Mouse (Mus musculus): ENCODE data around the gene Ccdc158. TPM values are rescaled to one million over a fixed set of nuclear protein-coding genes. Genes with fewer than 3 reads are reported as not detected.

Gene Ccdc158
- polyA plus RNA-seq, 1 experiment from 2014 or later: 1.1 TPM

GRCm38 (mm10) chr5:92612756-92613155 is 62.3 kb downstream of the Ccdc158 start:
- no peak overlapping the region for H3K4me2 ChIP-seq (ENCODE audit: low read length)
- H3K4me3 ChIP-seq (replicated peaks; ENCODE audit: low read depth, low read length): no peak overlapping the region
- DNase-seq (ENCODE audit: low spot score) (no peak), ATAC-seq (replicated peaks; ENCODE audit: low FRiP score, low read depth) (peak; percentile 78; the same call in 1 of the 2 replicates)
- no peaks in the 10 kb centered on the region for H3K27me3 ChIP-seq (ENCODE audit: insufficient read depth, low read length)
- H3K36me3 ChIP-seq (ENCODE audit: insufficient read depth, low read length): no peaks in the 10 kb centered on the region
- TF ChIP-seq CTCF (IDR thresholded peaks at IDR 0.05; ENCODE audit: low read depth): no peak
- no peak overlapping the region for H3K9ac ChIP-seq (ENCODE audit: low read depth, low read length)
- no peaks in the 10 kb centered on the region for H3K4me1 ChIP-seq (replicated peaks; ENCODE audit: insufficient read depth, low read length)
- WGBS: 78% methylated on average over 4 of the region's 4 CpGs
- no peaks in the 10 kb centered on the region for H3K9me3 ChIP-seq (replicated peaks; ENCODE audit: low read length)
- no peak overlapping the region for H3K27ac ChIP-seq

DNA sequence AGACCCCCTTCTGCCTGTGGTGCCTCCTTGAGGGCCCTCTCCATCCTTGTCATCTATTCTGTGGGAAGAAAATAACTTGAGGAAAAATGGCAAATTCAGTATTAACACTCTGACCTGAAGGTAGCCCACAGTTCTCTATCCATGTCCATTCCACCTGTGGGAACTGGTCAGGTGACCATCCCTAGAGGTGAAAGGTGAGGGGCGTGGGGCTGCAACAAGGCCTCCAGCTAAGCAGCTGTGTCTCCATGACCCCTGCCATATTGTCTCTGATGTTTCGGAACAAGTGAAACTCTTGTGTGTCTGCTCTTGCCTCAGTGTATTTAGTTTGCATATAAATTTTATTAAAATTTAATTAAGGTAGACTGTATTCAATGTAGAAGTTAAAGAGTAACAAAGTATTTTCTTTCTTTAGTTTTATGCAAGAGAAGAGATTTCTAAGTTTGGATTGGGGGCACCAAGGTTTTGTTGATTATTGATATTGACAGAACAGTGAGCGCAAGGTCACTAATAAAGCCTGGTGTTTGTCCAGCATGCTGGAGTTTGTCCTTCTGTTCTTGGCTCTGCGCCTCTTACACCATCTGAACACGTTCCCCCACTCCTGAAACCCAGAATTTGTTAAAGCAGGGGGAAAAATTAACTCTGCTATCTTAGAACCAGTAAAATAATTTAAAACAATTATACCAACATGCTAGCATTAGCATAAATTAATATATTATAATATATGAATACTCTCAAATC is 67.4 kb downstream of the Ccdc158 start:
- DNase-seq (ENCODE audit: low spot score) (no peak), ATAC-seq (replicated peaks; ENCODE audit: low FRiP score, low read depth) (no peak)
- Histone ChIP-seq H3K27me3 (ENCODE audit: insufficient read depth, low read length) (no peaks in the 10 kb centered on the region), H3K9ac (ENCODE audit: low read depth, low read length) (no peak overlapping the region), H3K9me3 (replicated peaks; ENCODE audit: low read length) (no peaks in the 10 kb centered on the region), H3K4me1 (replicated peaks; ENCODE audit: insufficient read depth, low read length) (no peaks in the 10 kb centered on the region), H3K27ac (no peak overlapping the region), H3K4me2 (ENCODE audit: low read length) (no peak overlapping the region), H3K4me3 (replicated peaks; ENCODE audit: low read depth, low read length) (no peak overlapping the region), H3K36me3 (ENCODE audit: insufficient read depth, low read length) (no peaks in the 10 kb centered on the region)
- 86% methylated on average over 5 of the region's 5 CpGs for WGBS
- no peak for TF ChIP-seq CTCF (IDR thresholded peaks at IDR 0.05; ENCODE audit: low read depth)

DNA sequence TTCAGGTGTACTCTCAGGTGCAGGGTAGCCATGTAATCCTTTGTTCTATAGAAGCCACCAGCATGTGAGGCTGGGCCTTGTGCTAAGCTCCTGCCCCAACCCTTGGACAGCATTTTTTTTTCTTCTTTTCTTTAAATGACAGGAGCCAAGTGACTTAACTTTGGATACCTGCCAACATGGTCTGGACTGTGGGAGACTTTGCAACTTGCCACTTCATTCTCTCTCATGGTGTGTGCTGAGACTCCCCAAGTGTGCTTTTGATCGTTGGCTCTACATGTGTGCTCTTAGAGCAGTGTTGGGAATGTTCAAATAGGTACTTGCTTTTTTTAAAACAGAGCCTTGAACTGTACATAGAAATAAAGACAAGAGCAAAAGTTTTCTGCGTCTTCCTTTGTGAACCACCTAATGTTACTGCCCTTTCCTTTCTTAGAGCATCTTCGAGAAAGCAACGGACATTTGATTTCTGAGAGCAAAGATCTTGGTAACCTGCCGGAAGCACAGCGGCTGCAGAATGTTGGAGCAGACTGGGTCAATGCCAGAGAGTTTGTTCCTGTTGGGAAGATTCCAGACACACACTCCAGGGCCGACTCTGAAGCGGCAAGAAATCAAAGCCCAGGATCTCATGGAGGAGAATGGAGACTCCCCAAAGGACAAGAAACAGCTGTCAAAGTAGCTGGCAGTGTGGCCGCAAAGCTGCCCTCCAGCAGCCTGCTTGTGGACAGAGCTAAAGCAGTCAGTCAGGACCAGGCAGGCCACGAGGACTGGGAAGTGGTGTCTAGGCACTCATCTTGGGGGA is 70.4 kb downstream of the Ccdc158 start:
- H3K4me1 ChIP-seq (replicated peaks; ENCODE audit: insufficient read depth, low read length): no peaks in the 10 kb centered on the region
- no peaks in the 10 kb centered on the region for H3K36me3 ChIP-seq (ENCODE audit: insufficient read depth, low read length)
- H3K27me3 ChIP-seq (ENCODE audit: insufficient read depth, low read length): no peaks in the 10 kb centered on the region
- TF ChIP-seq CTCF (IDR thresholded peaks at IDR 0.05; ENCODE audit: low read depth): no peak
- H3K27ac ChIP-seq: peak overlapping the region; percentile 36
- H3K4me3 ChIP-seq (replicated peaks; ENCODE audit: low read depth, low read length): no peak overlapping the region
- no peak for ATAC-seq (replicated peaks; ENCODE audit: low FRiP score, low read depth)
- no peak overlapping the region for H3K9ac ChIP-seq (ENCODE audit: low read depth, low read length)
- WGBS: 46% methylated on average over 10 of the region's 10 CpGs
- H3K4me2 ChIP-seq (ENCODE audit: low read length): peak overlapping the region; percentile 97
- no peaks in the 10 kb centered on the region for H3K9me3 ChIP-seq (replicated peaks; ENCODE audit: low read length)
- DNase-seq (ENCODE audit: low spot score): peak; percentile 77

GRCm38 (mm10) chr5:92602691-92603690 is 72.1 kb downstream of the Ccdc158 start, which contains the start of gene Stbd1:
Gene Stbd1 (plus strand): TSS chr5:92603041.
- Histone ChIP-seq H3K27me3 (ENCODE audit: insufficient read depth, low read length) (no peaks in the 10 kb centered on the region), H3K4me3 (replicated peaks; ENCODE audit: low read depth, low read length) (peak within 1 kb of the TSS; percentile 70), H3K36me3 (ENCODE audit: insufficient read depth, low read length) (no peaks in the 10 kb centered on the region), H3K9ac (ENCODE audit: low read depth, low read length) (peak within 1 kb of the TSS; percentile 72), H3K9me3 (replicated peaks; ENCODE audit: low read length) (no peaks in the 10 kb centered on the region), H3K27ac (peak within 1 kb of the TSS; percentile 68), H3K4me2 (ENCODE audit: low read length) (peak within 1 kb of the TSS; percentile 97), H3K4me1 (replicated peaks; ENCODE audit: insufficient read depth, low read length) (no peaks in the 10 kb centered on the region)
- no peak for TF ChIP-seq CTCF (IDR thresholded peaks at IDR 0.05; ENCODE audit: low read depth)
- WGBS: under 1% methylated on average over 61 of the region's 69 CpGs
- peak; percentile 83 for DNase-seq (ENCODE audit: low spot score)
- ATAC-seq (replicated peaks; ENCODE audit: low FRiP score, low read depth): peak; percentile 88

DNA sequence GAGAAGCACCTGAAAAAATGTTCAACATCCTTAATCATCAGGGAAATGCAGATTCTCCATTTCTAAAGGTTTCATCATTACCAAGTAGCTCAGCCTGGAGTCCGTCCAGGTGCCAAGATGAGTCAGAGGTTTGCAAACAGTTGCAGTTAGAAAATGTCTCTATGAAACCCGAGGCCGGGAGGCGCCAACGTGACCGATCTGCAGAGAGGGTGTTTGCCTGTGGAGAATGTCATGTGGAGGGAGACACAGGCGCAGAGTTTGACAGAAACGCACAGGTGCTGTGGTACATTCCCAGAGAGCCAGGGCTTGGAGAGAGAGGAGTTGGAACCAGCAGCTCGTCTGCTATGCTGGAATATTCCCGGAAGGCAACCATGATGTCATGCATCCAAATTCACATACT is 76.0 kb downstream of the Ccdc158 start:
- Histone ChIP-seq H3K4me1 (replicated peaks; ENCODE audit: insufficient read depth, low read length) (no peaks in the 10 kb centered on the region), H3K27me3 (ENCODE audit: insufficient read depth, low read length) (no peaks in the 10 kb centered on the region), H3K36me3 (ENCODE audit: insufficient read depth, low read length) (no peaks in the 10 kb centered on the region), H3K4me3 (replicated peaks; ENCODE audit: low read depth, low read length) (no peak overlapping the region), H3K9me3 (replicated peaks; ENCODE audit: low read length) (no peaks in the 10 kb centered on the region), H3K27ac (no peak overlapping the region), H3K9ac (ENCODE audit: low read depth, low read length) (no peak overlapping the region), H3K4me2 (ENCODE audit: low read length) (no peak overlapping the region)
- TF ChIP-seq CTCF (IDR thresholded peaks at IDR 0.05; ENCODE audit: low read depth): no peak
- 73% methylated on average over 10 of the region's 10 CpGs for WGBS
- DNase-seq (ENCODE audit: low spot score): no peak
- ATAC-seq (replicated peaks; ENCODE audit: low FRiP score, low read depth): no peak

- Histone ChIP-seq H3K27ac (no peak overlapping the region), H3K27me3 (ENCODE audit: insufficient read depth, low read length) (no peaks in the 10 kb centered on the region), H3K4me3 (replicated peaks; ENCODE audit: low read depth, low read length) (no peak overlapping the region), H3K36me3 (ENCODE audit: insufficient read depth, low read length) (no peaks in the 10 kb centered on the region), H3K4me2 (ENCODE audit: low read length) (no peak overlapping the region), H3K9ac (ENCODE audit: low read depth, low read length) (no peak overlapping the region), H3K4me1 (replicated peaks; ENCODE audit: insufficient read depth, low read length) (no peaks in the 10 kb centered on the region), H3K9me3 (replicated peaks; ENCODE audit: low read length) (no peaks in the 10 kb centered on the region)
- no peak for ATAC-seq (replicated peaks; ENCODE audit: low FRiP score, low read depth)
- no peak for DNase-seq (ENCODE audit: low spot score)
- TF ChIP-seq CTCF (IDR thresholded peaks at IDR 0.05; ENCODE audit: low read depth): no peak
- WGBS: 85% methylated on average over 8 of the region's 8 CpGs
Measured at GRCm38 (mm10) chr5:92596865-92597264, 78.2 kb downstream of the Ccdc158 start.
